Mouse (Mus musculus) kidney, embryonic 16.5 days (tissue): ENCODE measurements around the gene Tmem209. TPM values are rescaled to one million over a fixed set of nuclear protein-coding genes. Genes with fewer than 3 reads are reported as not detected.
A peak's percentile ranks its signal among the peaks of the same experiment; 100 is the strongest.

Source experiments
- ATAC-seq: fragments of 200-750 bp; cut with Nextera tagmentation; 2 replicates; pipeline ENCODE4 v1.8.0; 2017; ENCODE audit warnings: moderate TSS enrichment; ENCODE audit not compliant: low FRiP score, low TSS enrichment
- H3K27ac ChIP-seq: fragments of 300-500 bp; sonication (generic); 2 replicates; pipeline ENCODE4 v1.5.1; 2014; ENCODE audit warnings: low read length
- H3K27me3 ChIP-seq: fragments of 300-500 bp; sonication (generic); 2 replicates; pipeline ENCODE4 v1.6.1; 2014; ENCODE audit warnings: low read length, control low read depth, mixed read lengths; ENCODE audit not compliant: insufficient read depth
- H3K36me3 ChIP-seq: fragments of 300-500 bp; sonication (generic); 2 replicates; pipeline ENCODE4 v1.6.1; 2014; ENCODE audit warnings: low read length, control low read depth, mixed read lengths; ENCODE audit not compliant: insufficient read depth
- H3K4me1 ChIP-seq: fragments of 300-500 bp; sonication (generic); 2 replicates; pipeline ENCODE4 v1.6.1; 2014; ENCODE audit warnings: low read length, control low read depth, mixed read lengths; ENCODE audit not compliant: insufficient read depth
- H3K4me2 ChIP-seq: fragments of 300-500 bp; sonication (generic); replicated peaks from 2 replicates; pipeline ENCODE4 v1.6.1; 2014; ENCODE audit warnings: low read depth, low read length
- H3K4me3 ChIP-seq: fragments of 300-500 bp; sonication (generic); 2 replicates; pipeline ENCODE4 v1.5.1; 2014; ENCODE audit warnings: mild to moderate bottlenecking, low read length
- H3K9ac ChIP-seq: fragments of 300-500 bp; sonication (generic); replicated peaks from 2 replicates; pipeline ENCODE4 v1.6.1; 2014; ENCODE audit warnings: low read length
- H3K9me3 ChIP-seq: fragments of 300-500 bp; sonication (generic); 2 replicates; pipeline ENCODE4 v1.6.1; 2016; ENCODE audit warnings: low read length, control low read depth
- WGBS: fragments of 180-500 bp; shearing (Covaris S2); extraction: QIAGEN DNeasy Blood & Tissue Kit; methylation state at CpG from one replicate; pipeline ENCODE4 v1.1.7; 2014; 5-methylcytosine and 5-hydroxymethylcytosine counted together
- polyA plus RNA-seq: library from polyadenylated mRNA; unstranded; fragments of >200 nt; fragmentation: Nextera tagmentation; extraction: Ambion mirVana; gene quantifications from 2 replicates; pipeline ENCODE4 v1.2.1, GENCODE M21; 2015

Gene Tmem209
- polyA plus RNA-seq, 1 experiment from 2014 or later = 45.6 TPM

DNA sequence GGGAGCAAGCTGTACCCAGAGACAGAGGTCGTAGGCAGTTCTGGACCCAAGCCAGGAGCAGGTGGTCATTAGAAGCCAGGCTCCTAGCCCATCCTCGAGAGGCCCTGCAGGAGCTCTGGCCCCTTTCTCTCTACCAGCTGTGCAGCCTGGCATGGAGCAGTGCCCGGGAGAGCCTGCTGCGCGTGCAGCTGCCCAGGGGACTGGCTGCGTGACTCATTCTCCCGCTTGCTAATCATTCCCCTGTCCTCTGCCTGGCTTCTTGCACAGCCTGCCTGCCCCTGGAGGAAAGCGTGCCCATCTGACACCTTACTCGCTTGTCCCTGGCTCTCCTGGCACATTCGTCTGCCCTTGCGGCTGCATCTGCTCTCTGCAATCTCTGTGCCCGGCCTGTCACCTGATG is 40.2 kb downstream of the Tmem209 start:
- Histone ChIP-seq H3K4me2 (no peak overlapping the region), H3K27me3 (no peaks in the 10 kb centered on the region), H3K4me1 (peaks cover 12% of the 10 kb centered on the region), H3K36me3 (no peaks in the 10 kb centered on the region), H3K27ac (no peak overlapping the region), H3K4me3 (no peak overlapping the region), H3K9ac (no peak overlapping the region), H3K9me3 (no peaks in the 10 kb centered on the region)
- WGBS = 75% methylated on average over 12 of the region's 12 CpGs
- peak; percentile 76 for ATAC-seq

DNA sequence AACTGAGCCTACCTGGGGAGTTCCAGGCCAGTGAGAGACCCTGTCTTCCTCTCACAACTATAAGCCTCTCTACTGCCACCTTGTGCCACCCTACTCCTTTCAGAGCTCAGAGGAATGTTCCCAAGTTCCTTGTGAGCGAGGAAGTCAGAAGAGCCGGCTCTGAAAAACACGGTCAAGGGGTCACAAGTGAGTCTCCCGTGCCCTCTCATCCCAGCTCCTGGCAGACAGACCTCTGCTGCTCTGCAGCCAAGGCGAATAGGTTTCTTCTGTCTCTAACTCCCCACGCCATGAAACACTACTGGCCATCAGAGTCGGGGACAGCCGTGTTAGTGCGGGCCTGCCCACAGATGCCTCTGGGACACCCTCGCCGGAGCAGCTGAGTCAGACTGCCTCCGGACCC is 40.9 kb downstream of the Tmem209 start:
- Histone ChIP-seq H3K9ac (peak overlapping the region; percentile 42; the same call in 1 of the 2 replicates), H3K27me3 (no peaks in the 10 kb centered on the region), H3K4me1 (peaks cover 12% of the 10 kb centered on the region), H3K4me2 (no peak overlapping the region), H3K4me3 (no peak overlapping the region), H3K9me3 (no peaks in the 10 kb centered on the region), H3K27ac (0 out of 2 replicates have a peak overlapping the region, but pooled peaks have one; percentile 12), H3K36me3 (no peaks in the 10 kb centered on the region)
- 56% methylated on average over 12 of the region's 12 CpGs for WGBS
- 0 out of 2 replicates have a peak, but pooled peaks have one; percentile 54 for ATAC-seq

DNA sequence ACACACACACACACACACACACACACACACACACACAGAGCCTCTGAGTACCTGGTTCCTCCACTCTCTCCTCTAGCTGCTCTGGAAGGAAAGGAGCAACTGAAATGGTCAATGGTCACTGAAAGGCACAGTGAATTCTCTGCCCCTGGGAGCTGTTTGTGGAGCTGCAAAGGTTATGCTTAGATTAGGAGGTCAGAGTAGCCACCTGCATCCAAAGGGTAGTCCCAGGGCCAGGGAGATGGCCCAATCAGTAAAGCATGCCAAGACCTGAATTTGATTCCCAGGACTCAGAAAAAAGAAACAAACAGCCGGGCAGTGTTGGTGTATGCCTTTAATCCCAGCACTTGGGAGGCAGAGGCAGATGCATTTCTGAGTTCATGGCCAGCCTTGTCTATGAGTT is 41.5 kb downstream of the Tmem209 start:
- WGBS = 75% methylated on average over 1 of the region's 1 CpGs
- peaks cover 18% of the 10 kb centered on the region for H3K4me1 ChIP-seq
- ATAC-seq = no peak

GRCm38 (mm10) chr6:30465586-30465985 is 44.0 kb downstream of the Tmem209 start:
- Histone ChIP-seq H3K9ac (no peak overlapping the region), H3K27ac (no peak overlapping the region), H3K4me1 (peaks cover 40% of the 10 kb centered on the region), H3K27me3 (no peaks in the 10 kb centered on the region), H3K9me3 (no peaks in the 10 kb centered on the region), H3K36me3 (no peaks in the 10 kb centered on the region), H3K4me3 (no peak overlapping the region), H3K4me2 (no peak overlapping the region)
- no peak for ATAC-seq
- WGBS = 72% methylated on average over 11 of the region's 11 CpGs

More for the DNA sequence above, 41.5 kb downstream of the Tmem209 start:
- H3K4me3 ChIP-seq = no peak overlapping the region
- no peak overlapping the region for H3K9ac ChIP-seq
- no peak overlapping the region for H3K27ac ChIP-seq
- H3K4me2 ChIP-seq = no peak overlapping the region
- H3K36me3 ChIP-seq = no peaks in the 10 kb centered on the region
- H3K9me3 ChIP-seq = no peaks in the 10 kb centered on the region
- H3K27me3 ChIP-seq = no peaks in the 10 kb centered on the region

GRCm38 (mm10) chr6:30462822-30463221 is 46.8 kb downstream of the Tmem209 start:
- H3K9me3 ChIP-seq = no peaks in the 10 kb centered on the region
- no peak overlapping the region for H3K4me2 ChIP-seq
- H3K4me1 ChIP-seq = peaks cover 51% of the 10 kb centered on the region
- H3K4me3 ChIP-seq = no peak overlapping the region
- no peaks in the 10 kb centered on the region for H3K27me3 ChIP-seq
- H3K36me3 ChIP-seq = no peaks in the 10 kb centered on the region
- no peak for ATAC-seq
- 7% methylated on average over 7 of the region's 7 CpGs for WGBS
- peak overlapping the region; percentile 88 for H3K27ac ChIP-seq
- 0 out of 2 replicates have a peak overlapping the region, but pooled peaks have one; percentile 13 for H3K9ac ChIP-seq

GRCm38 (mm10) chr6:30461755-30462344 is 47.7 kb downstream of the Tmem209 start:
- H3K4me1 ChIP-seq = peaks cover 51% of the 10 kb centered on the region
- H3K9me3 ChIP-seq = no peaks in the 10 kb centered on the region
- peak overlapping the region; percentile 98 for H3K27ac ChIP-seq
- H3K4me3 ChIP-seq = no peak overlapping the region
- no peak overlapping the region for H3K9ac ChIP-seq
- ATAC-seq = no peak
- WGBS = 83% methylated on average over 11 of the region's 13 CpGs
- H3K27me3 ChIP-seq = no peaks in the 10 kb centered on the region
- peaks cover 5% of the 10 kb centered on the region; the same call in 1 of the 2 replicates for H3K36me3 ChIP-seq
- H3K4me2 ChIP-seq = no peak overlapping the region

DNA sequence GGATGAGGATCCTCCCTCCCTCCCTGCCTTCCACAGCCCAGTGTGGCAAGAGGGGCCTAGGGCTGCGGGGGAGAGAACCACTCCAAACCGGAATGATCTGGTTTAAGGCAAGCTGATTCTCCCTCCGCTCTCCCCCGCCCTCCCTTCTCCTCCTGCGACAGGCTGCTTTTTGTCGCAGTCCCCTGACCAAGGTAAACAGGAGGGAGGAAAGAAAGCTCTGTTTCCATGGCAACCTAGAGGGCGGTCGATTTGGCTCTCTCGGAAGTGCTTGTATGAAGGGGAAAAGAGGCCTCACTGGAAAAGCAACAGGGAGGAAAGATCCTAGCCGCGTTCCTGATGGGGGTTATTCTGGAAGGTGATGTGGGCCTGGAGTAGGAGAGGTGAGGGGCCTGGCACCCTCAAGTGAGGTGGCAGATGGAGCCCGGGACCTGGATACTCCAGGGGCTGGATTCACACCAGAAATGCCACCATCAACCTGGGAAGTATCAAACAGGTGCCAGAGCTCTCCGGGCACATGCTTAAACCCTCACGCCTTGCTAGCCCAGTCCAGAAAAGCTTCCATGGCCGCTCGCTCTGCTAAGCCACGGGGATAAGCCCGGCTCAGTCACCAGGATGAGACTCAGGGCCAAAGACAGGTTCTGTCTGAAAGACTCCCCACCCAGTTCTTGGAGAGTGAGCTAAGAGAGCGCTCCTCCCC is 48.7 kb downstream of the Tmem209 start:
- Histone ChIP-seq H3K27me3 (no peaks in the 10 kb centered on the region), H3K4me1 (peaks cover 45% of the 10 kb centered on the region), H3K4me2 (peak overlapping the region; percentile 52), H3K36me3 (peaks cover 6% of the 10 kb centered on the region), H3K9ac (peak overlapping the region; percentile 70), H3K27ac (peak overlapping the region; percentile 98), H3K4me3 (peak overlapping the region; percentile 29), H3K9me3 (no peaks in the 10 kb centered on the region)
- WGBS = 15% methylated on average over 17 of the region's 19 CpGs
- peak; percentile 92 for ATAC-seq

DNA sequence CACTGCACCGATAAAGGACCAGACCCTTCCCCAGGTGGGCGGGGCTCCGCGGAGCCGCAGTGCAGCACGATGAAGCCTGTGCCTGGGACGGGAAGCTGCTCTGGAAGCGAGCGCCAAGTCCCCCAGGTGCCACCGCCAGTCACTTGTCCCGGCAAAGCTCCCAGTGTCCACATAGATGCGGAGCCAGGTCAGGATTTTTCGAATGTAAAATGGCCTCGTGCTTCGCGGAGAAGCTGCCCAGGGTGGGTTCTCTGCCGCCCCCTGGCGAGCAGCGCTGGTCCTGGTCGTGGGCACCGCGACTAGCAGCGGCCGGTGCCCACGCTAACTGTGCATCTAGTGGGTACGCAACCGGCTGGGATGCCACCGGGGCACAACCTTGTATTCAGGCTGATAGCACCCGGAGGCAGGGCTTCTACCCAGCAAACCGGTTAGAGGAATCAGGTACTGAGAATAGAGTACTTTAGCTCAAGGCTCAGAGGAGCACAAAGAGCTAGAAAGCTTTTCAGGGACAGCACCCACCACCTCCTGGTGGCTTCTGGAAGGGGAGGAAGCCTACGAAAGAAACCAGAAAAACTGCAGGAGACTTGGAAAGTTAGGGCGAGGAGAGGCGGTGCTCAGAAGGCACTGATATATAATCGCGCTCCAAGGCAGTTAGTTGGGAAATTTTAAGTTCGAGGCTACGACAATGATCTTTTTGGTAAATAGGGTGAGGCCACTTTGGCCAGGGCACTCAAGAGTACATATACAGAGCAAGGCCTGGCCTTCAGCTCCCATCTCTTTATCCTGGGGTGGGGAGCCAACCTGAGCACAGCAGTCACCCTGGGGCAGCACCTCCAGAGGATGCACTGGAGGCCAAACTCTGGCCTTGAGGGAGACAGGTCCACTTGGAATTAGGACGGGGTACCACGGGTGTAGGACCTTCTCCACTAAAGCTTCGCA is 49.5 kb downstream of the Tmem209 start:
- H3K27me3 ChIP-seq = no peaks in the 10 kb centered on the region
- H3K9me3 ChIP-seq = no peaks in the 10 kb centered on the region
- H3K9ac ChIP-seq = peak overlapping the region; percentile 70
- H3K4me1 ChIP-seq = peaks cover 45% of the 10 kb centered on the region
- peak overlapping the region; percentile 42 for H3K4me3 ChIP-seq
- H3K36me3 ChIP-seq = peaks cover 11% of the 10 kb centered on the region
- peak overlapping the region; percentile 98 for H3K27ac ChIP-seq
- WGBS = 5% methylated on average over 40 of the region's 40 CpGs
- peak overlapping the region; percentile 52 for H3K4me2 ChIP-seq
- ATAC-seq = peak; percentile 17; the same call in 1 of the 2 replicates

DNA sequence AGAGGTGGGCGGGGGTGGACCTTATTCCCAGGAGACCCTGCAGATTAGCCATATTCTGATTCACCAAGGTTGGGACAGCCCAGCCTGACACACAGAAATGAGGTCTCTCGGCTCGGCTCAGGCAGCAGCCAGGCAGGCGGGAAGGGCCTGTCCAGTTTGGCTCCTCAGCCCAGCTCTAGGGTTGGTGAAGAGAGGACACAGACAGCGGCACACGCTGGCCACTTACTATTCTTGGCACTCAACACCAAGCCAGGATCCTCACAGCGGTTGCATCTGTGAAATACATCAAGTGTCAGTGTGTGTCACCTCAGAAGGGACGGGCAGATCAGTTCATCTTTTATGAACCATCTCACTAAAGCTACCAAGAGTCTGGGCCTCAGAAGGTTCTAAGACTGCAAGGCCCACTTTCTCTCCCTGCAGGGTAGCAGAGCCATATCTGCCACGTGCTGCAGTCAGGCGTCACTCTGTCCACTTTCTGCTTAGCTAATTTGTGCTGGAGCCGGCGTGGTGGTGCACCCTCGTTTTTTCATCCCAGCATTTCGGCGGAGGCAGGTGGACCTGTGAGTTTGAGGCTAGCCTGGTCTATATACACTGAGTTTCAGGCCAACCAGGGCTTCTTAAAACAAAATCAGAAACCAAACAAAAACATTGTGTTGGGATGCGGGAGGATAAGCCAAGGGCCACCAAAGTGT is 50.4 kb downstream of the Tmem209 start:
- Histone ChIP-seq H3K27ac (peak overlapping the region; percentile 98), H3K27me3 (no peaks in the 10 kb centered on the region)
- WGBS = 70% methylated on average over 16 of the region's 16 CpGs

More for the DNA sequence above, 50.4 kb downstream of the Tmem209 start:
- H3K36me3 ChIP-seq = peaks cover 18% of the 10 kb centered on the region
- no peaks in the 10 kb centered on the region for H3K9me3 ChIP-seq
- H3K9ac ChIP-seq = peak overlapping the region; percentile 70
- peaks cover 45% of the 10 kb centered on the region for H3K4me1 ChIP-seq
- peak overlapping the region; percentile 42 for H3K4me3 ChIP-seq
- H3K4me2 ChIP-seq = peak overlapping the region; percentile 52
- ATAC-seq = no peak
